Mouse (Mus musculus) liver, adult 2 months (tissue): Measurements from ENCODE around the gene Vmn2r25.

Source experiments
- CTCF ChIP-seq: fragments of 200-500 bp; IDR thresholded peaks from 2 replicates; pipeline ENCODE4 v1.5.1; 2011; ENCODE audit warnings: low read depth, low read length, control low read depth
- POLR2A ChIP-seq: fragments of 200-500 bp; IDR thresholded peaks from 2 replicates; pipeline ENCODE4 v1.6.1; 2011; ENCODE audit warnings: low read length, control low read depth; ENCODE audit not compliant: insufficient read depth; ENCODE audit errors: extremely low read depth

- TF ChIP-seq POLR2A = no peak
- TF ChIP-seq CTCF = no peak
Measured at GRCm38 (mm10) chr6:123784857-123785256, 68.4 kb downstream of the Vmn2r25 start.
